Mouse (Mus musculus): ENCODE measurements at regions not wholly inside any gene's neighbourhood (a gene's known extent, or its start where the extent isn't known, plus 50 kb on each side); places are given as distances from the start of the nearest gene placed in this dataset.

- in situ Hi-C loops (cut with MboI; ENCODE audit: low pct_unique_long_range_greater_than_20kb), result loop anchor here (10.0 kb wide), 1 partner anchor 46 kb away; no protein-coding TSS in a partner anchor
- ATAC-seq, result no peak
- CTCF ChIA-PET, result no interaction called here
Measured at GRCm38 (mm10) chr11:29318699-29319098, 54.8 kb upstream of the Ccdc88a start.

GRCm38 (mm10) chr11:29310584-29310983 lies 62.9 kb upstream of the Ccdc88a start:
- DNase-seq (ENCODE audit: low read depth, low spot score) (no peak), ATAC-seq (no peak)
- POLR2A ChIA-PET, result no interaction called here
- no peak for TF ChIP-seq CTCF (IDR thresholded peaks at IDR 0.05)
- CTCF ChIA-PET, result interaction anchor here (0.9 to 1.5 kb wide), 3 partner anchors 11 to 54 kb away, joined by 3 to 7 read pairs (median 4); no protein-coding TSS in a partner anchor
- H3K27me3 ChIP-seq, result peaks cover 49% of the 10 kb centered on the region
- in situ Hi-C loops (cut with MboI; ENCODE audit: low pct_unique_long_range_greater_than_20kb), result loop anchor here (10.0 kb wide), 1 partner anchor 54 kb away; no protein-coding TSS in a partner anchor

More at GRCm38 (mm10) chr11:29318699-29319098, 54.8 kb upstream of the Ccdc88a start:
- POLR2A ChIA-PET, result no interaction called here
- no peak for DNase-seq (ENCODE audit: low read depth, low spot score)
- no peak for TF ChIP-seq CTCF (IDR thresholded peaks at IDR 0.05)
- H3K27me3 ChIP-seq, result peaks cover 53% of the 10 kb centered on the region

- DNase-seq (ENCODE audit: low read depth, low spot score) (no peak), ATAC-seq (no peak)
- H3K27me3 ChIP-seq, result peaks cover 49% of the 10 kb centered on the region
- no peak for TF ChIP-seq CTCF (IDR thresholded peaks at IDR 0.05)
- in situ Hi-C loops (cut with MboI; ENCODE audit: low pct_unique_long_range_greater_than_20kb), result no loop called here
- ChIA-PET CTCF (no interaction called here), POLR2A (no interaction called here)
Measured at GRCm38 (mm10) chr11:29308024-29308598, 60.9 kb upstream of the Cfap36 start.

GRCm38 (mm10) chr11:29300517-29300916 lies 53.3 kb upstream of the Cfap36 start:
- in situ Hi-C loops (cut with MboI; ENCODE audit: low pct_unique_long_range_greater_than_20kb), result no loop called here
- ChIA-PET POLR2A (no interaction called here), CTCF (interaction anchor here (1.8 kb wide), 1 partner anchor 22 kb away, joined by 4 read pairs; no protein-coding TSS in a partner anchor)
- no peak for TF ChIP-seq CTCF (IDR thresholded peaks at IDR 0.05)
- DNase-seq (ENCODE audit: low read depth, low spot score) (no peak), ATAC-seq (no peak)
- H3K27me3 ChIP-seq, result peaks cover 44% of the 10 kb centered on the region

Measured in Patski (cell line).